Mouse (Mus musculus) heart, adult 8-10 months (tissue): Measurements from ENCODE around the gene Slc25a17. TPM values are rescaled to one million over a fixed set of nuclear protein-coding genes. Genes with fewer than 3 reads are reported as not detected.

Experiments used
- DNase-seq: peaks from one replicate; pipeline ENCODE4 v3.0.0; 2022; ENCODE audit warnings: low spot score
- total RNA-seq, 4 experiments: library from RNA; stranded (reverse); gene quantifications; 2 replicates each; pipeline ENCODE4 v1.2.4; 2022

The Slc25a17 gene
- total RNA-seq, 4 experiments from 2014 or later, result 11.7 to 13.5 (median 12.8) TPM

DNA sequence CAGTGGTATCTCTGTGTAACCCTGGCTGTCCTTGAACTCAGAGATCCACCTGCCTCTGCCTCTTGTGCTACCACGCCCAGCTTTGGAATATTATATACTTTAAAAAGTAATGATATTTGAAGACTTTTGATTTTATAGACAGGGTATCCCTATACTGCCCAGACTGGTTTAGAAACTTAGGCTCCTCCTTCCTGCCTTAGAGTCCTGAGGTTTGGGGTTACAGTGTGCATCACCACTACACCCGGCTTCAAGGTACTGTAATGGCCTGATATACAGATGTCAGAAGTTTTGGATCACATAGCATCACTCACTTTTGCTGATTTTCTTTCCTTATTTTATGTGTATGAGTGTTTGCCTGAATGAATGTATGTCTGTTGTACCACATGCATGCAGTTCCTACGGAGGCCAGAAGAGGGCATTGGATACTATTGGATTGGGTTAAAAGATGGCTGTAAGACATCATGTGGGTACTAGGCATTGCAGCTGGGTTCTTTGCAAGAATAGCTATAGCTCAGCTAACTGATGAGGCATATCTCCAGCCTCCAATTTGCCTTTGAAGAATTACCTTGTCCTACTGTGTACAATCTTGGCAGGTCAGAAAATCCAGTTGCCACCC is 5.4 kb downstream of the Slc25a17 start:
- DNase-seq, result peak; percentile 19

DNA sequence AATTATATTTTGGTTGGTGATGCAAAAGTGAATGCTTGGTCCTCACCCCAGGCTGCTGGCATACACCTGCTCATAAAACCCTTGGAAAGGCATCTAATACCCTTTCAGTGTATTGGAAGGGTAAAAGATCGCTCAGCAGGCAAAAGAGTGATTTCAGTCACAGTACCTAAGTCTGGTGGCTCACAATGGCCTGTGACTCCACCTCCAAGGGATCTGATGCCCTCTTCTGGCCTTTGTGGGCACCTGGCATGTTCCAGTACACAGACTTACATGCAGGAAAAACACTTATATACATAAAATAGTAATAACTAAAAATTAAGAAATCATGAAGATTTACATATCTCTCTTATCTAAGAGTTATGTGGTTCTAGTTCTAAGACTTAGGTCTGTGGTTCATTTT is 8.0 kb downstream of the Slc25a17 start:
- DNase-seq, result no peak

DNA sequence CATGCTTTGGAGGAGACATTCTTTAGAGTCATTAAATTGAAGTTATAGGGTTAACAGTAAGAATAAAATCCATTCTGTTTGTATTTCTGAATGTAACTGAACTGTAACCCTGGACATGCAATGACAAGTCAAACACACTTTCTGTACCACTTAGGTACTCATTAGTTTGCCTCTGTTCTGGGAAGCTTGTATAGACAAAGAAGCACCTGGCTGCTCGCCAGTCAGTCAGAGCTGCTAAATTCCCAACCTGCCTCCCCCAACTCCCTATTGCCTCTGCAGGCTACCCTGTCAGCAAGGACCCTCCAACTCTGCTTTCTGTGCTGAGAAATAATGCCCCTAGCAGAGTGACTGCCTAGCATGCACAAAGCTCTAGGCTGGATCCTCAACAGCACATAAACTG is 10.2 kb downstream of the Slc25a17 start:
- DNase-seq, result no peak

DNA sequence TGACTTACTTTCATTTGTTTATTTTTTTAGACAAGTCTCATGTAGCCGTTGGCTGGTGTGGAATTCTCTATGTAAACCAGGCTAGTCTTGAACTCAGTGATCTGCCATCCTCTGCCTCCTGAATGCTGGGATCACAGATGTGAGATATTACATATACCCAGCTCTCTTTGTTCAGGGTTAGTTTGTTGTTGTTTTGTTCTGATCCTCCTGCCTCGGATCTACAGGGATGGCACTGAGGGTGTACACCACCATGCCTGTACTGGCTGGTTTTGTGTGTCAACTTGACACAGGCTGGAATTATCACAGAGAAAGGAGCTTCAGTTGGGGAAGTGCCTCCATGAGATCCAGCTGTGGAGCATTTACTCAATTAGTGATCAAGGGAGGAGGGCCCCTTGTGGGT is 12.2 kb downstream of the Slc25a17 start:
- no peak for DNase-seq

DNA sequence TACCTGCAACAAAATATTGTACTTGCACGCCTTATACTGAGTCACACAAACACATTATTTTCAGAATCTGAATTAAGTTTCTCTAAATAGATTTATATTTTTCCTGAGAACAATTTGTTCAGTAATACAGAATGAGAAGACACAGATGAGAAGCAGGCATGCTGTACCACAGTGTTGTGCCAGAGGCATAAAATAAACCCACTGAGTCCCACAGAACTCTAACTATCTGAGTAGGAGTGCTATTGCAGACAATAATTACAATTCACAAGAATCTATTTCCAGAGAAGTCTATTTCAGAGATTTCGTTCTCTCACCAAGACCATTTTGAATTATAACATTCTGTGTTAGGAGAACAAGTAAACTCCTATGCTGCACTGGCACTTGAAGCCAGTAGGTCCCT is 13.1 kb downstream of the Slc25a17 start:
- no peak for DNase-seq

DNA sequence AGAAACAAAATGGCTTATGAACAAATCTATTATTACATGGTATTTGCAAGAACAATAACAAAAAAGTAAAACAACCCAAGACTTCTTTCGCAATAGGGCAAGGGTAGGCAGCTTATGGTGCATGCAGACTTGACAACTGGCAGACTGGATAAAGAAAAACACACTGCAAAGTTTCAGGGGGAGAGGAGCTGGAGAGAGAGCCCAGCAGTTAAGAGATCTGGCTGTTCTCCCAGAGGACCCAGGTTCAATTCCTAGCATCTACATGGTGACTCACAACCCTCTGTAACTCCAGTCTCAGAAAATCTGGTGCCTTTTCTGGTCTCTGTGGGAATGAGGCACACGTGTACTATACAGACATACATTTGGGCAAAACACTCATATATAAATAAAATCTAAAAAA is 19.2 kb downstream of the Slc25a17 start:
- no peak for DNase-seq

DNA sequence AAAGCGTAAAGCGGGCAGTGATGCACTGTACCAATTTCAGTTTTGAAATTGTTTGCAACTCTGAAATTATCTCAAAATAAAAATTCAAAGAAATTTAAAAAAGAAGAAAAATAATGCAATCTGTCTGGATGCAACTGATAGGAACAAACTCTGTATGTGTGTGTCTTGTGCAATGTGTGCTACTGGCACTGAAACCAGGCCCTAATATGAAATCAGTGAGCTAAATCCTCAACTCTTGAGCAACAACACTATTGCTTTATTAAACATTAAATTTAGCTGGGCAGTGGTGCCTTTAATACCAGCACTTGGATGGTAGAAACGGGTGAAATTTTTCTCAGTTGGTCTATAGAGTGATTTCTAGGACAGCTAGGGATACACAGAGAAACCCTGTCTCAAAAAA is 21.5 kb downstream of the Slc25a17 start:
- DNase-seq, result no peak

DNA sequence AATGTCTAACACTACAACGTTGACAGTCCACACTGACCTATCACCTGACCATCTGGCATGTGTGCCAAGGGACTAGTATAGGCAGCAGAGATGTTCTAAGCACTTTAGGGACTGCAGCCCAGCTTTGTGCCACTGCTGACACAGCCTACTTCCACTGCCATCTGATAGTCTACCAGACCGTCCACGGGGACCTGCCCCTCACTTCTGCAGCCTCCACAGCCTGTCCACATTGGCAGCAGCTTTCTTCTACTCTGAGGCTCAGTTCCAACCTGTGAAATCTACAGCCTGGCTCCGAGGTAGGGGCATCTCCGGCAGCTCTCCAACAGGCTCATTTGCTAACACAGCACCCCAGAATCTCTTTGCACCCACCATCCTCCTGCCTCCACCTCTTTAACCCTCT is 24.1 kb downstream of the Slc25a17 start:
- no peak for DNase-seq

DNA sequence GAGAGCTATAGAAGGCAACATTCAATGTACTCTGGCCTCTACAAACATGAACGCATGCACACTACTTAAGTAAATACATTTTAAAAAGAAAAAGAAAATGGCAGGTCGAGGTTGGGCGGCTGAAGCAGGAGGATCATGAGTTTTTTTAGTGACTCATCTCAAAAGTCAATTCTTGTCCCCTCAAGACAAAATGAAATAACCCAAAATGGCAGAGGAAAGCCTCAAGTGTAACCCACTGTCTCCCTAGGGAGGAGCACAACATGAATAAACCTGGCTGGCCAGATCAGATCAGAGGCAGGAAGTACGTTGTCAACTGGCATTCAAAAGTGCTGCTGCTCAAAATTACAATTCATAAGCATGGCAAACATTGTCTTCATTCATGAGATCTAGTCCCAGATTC is 28.1 kb downstream of the Slc25a17 start:
- DNase-seq, result no peak

DNA sequence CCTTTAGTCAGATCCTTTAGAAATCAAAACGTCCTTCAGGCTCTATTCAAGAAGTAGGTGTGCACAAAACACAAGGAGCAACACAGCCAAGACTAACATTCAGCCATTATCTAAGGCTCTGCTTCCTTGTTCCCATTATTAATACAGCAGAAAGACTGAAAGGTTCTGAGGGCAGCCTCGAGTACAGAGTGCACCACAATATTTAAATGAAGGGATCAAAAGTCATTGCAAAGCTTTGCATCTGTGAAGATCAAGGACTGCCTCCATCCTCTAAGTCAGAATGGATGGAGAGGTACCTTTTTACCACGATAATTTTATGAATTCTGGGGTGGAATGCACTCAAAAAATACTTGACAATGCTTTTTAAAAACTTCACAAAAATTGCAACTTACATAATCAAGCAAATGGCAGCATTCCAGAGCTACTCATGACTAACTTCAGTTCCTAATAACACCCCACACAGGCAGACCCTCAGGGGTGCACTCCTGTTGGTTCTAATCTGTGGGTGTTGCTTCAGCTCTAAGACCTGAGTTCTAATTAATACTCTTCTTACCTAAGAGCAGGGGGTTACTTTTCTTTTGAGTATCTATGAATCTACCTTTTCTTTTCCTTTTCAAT is 29.7 kb downstream of the Slc25a17 start:
- DNase-seq, result no peak

DNA sequence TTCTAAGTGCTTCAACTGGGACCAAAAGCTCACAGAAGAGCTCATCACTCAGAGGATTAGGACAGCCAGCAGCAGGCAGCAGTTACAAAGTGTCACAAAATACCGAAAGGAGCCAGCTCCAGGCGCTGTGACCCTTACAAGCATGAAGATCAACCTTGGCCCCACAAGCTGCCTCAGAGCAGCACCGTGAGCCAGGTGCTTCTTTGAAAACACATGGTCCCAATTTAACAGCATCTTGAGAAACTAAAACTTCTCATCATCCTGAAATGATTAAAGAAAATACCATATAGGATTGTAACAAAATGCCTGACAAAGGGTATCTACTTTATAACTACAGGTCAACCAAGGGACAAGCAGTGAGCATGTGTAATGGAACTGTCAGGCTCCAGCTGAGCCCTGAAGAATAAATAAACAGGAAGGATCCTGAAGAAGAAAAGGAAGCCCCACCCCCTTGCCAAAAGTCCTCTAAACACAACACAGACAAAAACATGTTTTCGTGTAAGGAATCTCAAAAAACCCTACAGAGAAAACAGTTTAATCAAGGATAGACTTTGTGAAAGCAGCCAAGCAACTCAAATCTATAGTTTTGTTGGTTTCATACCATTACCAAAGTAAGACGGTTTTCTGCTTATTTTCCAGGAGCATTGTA is 30.8 kb downstream of the Slc25a17 start:
- no peak for DNase-seq

DNA sequence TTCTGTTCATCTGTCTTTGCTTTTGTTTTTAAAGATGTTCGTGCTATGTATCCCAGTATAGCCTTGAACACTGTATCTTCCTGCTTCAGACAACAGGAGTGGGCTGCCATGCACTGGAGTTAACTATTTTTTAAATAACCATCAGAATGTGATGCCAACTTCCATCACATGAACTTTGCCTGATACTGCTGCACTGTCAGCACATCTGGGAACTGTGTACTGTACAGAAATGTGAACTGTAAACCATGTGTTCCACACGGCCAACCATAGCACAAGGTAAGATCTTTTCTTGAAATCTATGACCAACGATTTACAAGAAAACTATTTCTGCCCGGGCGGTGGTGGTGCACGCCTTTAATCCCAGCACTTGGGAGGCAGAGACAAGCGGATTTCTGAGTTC is 33.1 kb downstream of the Slc25a17 start:
- DNase-seq, result no peak

DNA sequence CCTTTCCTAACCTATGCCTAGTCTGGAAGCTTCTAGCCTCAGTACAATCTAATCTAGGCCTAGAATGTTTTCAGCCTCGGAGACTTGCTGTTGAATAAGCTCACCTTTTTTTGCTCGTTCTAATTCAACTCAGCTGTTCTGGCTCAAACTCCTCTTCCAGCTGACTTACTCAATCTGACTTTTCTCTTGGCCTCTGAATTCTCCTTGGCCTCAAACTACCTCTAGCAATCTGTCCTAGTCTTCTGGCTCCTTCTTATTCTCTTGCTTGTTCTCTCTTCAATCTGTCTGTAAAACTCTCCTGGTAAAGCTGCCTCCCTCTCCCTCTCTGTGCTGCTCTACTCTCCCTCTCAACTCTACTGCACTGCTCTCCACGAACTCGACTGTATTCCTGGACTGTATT is 35.6 kb downstream of the Slc25a17 start:
- DNase-seq, result peak; percentile 27

DNA sequence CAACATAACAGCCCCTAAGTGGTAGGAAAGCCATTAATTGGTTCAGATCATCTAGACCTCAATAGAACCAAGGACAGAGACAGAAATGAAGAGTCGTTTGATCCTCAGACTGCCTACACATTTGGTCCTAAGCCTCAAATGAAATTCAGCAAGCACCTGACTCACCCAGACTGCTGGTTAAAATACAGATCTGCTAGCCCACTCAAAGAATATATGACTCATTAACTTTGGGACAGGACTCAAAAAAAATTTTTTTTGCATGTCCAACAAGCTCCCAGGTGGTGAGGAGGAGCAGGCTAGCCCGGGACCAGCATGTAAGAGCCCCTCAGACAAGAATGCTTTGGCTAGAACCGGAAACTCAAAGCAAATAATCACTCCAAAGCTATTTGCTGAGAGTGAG is 40.5 kb downstream of the Slc25a17 start:
- no peak for DNase-seq

DNA sequence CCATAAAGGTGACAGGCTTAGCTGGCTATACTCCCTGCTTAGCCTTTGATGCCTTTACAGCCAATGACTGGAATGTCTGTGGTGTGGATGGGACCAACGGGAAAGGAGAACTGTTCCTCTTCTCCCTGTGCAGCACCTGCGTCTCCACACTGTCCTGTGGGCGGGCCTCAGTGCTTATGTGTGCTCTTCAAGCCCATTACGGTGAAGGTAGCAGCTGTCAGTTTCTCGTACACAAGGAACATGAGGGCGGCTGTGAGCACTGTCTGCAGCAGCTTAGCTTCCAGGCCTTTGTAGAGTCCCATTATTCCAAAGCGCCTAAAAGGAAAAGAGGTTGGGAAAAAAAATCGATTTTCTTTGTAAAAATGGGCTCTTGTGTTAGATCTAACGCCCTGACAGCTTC is 41.1 kb downstream of the Slc25a17 start:
- DNase-seq, result no peak

DNA sequence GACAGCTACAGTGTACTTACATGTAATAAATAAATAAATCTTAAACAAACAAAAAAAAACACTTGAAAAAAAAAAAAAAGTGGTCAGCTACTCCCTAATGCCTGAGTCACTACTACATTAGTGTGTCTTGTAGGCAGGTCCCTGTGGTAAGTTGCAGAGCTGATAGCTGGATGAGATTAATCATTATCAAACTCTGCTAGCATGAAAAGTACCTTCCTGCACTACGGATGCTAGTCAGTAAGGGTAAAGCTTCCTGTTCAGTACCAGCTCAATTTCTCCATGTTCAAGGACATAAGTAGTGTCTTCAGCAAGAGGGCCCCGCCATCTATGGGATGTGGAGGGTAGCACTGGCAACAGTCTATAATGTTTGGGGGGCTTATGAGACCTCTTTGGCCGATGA is 46.7 kb downstream of the Slc25a17 start:
- DNase-seq, result no peak

DNA sequence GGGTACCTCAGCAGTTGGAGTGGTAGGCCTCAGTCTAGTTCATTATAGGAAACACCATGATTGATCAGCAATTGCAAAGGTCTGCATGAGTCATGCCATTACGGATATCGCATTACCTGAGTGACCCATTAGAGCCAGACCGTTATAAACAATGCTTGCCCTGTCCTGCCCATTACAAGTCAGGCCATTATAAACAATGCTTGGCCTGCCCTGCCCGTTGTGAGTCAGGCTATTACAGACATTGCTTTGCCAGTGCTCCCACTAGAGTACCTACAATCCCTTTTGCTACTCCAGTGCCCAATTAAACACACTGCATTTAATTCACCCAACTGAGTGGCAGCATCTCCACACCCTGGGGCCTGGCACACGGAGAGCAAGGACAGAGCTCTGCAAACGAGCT is 49.6 kb downstream of the Slc25a17 start:
- no peak for DNase-seq

DNA sequence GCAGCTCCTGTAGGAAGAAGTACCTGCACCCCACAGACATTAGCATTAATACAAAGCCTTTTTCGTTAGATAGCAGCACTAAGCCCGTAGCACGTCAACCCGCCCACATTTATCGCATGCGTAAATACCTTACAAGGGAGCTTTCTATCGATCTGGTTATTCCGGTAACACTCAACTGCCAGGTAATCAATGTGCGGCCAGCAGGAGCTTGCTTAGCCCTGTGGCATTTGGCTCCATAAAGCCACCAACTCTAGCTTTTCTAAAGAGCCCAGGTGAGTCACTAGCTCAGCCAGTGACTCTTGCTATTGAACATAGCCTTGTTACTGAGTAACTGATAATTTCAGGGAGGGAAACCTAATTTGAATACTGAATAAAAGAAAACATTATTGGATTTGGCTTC is 50.3 kb downstream of the Slc25a17 start:
- DNase-seq, result no peak

DNA sequence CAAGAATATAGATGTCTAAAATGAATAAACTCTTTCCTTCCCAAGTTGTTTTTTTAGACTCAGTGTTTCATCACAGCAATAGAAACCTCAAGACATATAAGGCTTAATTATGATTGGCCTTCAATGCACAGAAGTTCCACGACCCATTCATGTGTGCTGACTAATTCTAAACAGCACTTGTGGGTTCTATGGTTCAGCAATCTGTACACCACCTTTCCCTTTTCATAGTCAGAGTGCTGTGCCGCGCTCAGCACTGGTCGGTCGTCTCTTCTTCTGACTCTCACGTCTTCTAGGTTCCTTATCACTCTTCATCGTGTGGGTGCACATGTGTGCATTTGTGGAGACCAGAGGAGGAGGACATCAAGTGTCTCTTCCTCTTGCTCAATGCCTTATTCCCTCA is 52.6 kb downstream of the Slc25a17 start:
- no peak for DNase-seq

DNA sequence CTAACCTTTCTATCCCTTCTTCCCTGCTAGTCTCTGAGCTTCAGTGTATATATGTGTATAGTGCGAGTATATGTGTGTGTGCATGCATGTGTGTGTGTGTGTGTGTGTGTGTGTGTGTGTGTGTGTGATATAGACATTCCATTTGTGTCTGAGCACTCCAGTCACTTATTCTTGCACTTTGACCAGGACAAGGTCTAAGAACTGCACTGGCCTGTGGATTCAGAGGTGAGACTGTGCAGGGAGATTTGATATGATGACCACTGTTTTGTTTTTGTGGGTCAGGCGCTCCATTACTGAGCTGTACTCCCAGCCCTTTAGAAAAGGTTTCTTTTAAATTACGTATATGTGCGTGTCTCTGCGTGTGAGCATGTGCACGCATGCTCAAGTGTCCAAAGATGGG is 54.1 kb downstream of the Slc25a17 start:
- no peak for DNase-seq

DNA sequence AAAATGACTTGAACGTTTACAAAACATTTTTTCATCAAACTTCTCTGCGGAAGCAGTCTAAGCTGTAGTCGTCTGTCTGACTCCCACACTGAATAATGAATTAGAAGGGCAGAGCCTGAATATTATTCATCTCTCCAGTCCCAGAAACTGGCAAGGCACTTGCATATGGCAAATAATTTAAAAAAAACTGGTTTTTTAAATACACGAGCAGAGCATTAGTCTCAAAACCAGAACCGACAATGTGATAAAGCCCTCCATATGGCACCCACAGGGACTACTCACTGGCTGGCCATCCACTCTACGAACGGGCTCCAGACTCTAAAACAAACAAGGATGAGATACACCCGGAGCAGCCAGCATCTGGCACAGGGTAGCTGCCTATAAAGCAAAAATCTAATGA is 55.6 kb downstream of the Slc25a17 start:
- DNase-seq, result no peak

DNA sequence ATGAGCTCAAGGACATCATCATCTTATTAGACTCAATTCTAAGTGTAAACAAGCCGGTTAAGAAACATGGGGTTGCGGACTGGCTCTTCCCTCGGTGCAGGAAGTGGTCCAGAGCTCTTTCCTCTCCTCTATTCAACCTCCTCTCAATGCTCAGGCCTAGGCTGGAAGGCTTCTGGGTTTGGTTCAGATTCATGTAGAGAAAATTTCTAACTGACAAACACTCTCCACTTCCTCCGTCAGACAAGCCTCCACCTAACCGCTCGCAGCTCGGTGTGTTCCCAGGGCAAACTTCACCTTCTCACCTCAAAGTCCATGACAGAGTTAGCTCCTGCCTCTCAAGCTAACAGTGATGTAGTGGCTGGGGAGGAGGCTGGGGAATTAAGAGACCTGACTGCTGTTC is 56.6 kb downstream of the Slc25a17 start:
- DNase-seq, result no peak

DNA sequence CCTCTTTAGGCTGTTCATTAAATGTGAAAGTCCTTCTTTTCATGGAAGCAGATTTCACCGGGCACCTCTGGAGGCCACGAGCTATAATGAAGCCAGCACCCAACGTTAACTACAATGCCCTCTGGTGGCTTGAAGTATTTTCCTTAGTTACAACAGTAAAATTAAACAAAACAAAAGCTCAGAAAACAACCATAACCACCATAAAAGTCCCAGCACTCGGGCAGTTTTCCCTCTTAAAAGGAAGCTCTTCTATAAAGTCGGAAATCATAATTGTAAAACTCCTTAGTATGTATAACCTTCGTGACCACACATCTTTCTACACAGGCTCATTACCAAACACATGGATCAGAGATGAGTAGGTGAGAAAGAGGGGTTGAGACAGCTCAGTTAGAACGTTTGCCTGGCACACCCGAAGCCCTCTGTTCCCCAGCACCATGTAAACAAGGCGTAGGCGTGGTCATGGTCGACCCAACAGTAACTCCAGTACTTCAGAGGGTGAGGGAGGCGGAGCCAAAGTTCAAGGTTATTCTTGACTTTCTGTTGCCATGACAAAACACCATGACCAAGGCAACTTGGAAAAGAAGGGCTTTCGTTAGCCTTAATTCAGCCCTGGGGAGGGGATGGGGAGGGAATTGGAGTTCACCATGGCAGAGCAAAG is 58.3 kb downstream of the Slc25a17 start:
- DNase-seq, result peak; percentile 30
